Mouse (Mus musculus) liver, adult (tissue): Measurements from ENCODE around the gene Rnf44.

ENCODE experiments used
- GATA4 ChIP-seq: IDR thresholded peaks from 2 replicates; pipeline ENCODE4 v1.6.1; 2014; ENCODE audit warnings: mild to moderate bottlenecking, low read length; ENCODE audit not compliant: insufficient replicate concordance

The Rnf44 gene

DNA sequence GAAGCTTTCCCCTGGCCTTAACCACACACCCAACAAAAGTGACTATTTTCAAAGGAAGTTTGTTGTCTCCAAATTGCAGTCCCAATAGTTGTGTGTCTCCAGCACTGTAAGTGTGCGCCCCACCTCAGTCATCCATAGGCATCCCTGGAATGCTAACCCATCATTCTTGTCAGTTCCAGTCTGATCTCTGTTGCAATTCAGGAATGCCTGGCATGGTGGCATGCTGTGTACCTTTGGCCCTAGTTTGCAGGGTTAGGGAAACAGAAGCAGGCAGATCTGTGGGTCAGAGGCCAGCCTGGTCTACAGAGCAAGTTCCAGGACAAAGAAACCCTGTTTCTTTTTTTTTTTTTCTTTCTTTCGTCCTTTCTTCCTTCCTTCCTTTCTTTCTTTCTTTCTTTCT is 23.2 kb downstream of the Rnf44 start:
- TF ChIP-seq GATA4 = no peak

DNA sequence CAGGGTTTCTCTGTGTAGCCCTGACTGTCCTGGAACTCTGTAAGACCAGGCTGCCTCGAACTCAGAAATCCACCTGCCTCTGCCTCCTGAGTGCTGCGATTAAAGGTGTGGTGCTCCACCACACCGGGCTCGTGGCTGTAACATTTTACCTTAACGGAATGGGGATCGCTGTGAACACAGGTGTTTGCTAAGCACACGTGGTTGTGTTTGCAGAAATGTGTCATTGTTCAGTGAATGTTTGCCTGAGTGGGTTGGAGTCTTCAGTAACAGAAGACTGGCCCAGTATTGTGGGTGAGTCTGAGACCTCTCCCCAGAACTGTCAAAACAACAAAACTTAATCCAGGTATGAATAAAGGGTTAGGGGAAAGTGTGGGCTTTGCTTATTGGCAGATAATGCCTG is 28.6 kb downstream of the Rnf44 start:
- TF ChIP-seq GATA4 = no peak

DNA sequence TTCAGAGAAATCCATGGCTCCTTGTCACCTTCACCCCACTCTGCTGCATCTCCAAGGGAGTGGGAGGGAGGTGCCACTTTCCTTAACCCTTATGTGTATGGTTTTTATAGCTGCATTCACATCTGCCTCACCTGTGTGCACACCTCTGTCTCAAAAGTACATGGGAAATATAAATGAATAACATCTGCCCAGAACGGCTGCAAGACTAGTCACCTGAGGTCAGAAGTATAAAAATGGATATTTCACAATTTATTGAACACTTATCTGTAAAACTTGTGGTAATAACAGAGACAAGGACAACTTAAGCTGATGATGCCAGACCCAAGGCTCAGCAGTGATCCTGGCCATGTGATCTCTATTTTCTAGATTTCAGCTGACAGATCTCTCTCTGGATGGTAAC is 29.2 kb downstream of the Rnf44 start:
- no peak; the same call in 1 of the 2 replicates for TF ChIP-seq GATA4

DNA sequence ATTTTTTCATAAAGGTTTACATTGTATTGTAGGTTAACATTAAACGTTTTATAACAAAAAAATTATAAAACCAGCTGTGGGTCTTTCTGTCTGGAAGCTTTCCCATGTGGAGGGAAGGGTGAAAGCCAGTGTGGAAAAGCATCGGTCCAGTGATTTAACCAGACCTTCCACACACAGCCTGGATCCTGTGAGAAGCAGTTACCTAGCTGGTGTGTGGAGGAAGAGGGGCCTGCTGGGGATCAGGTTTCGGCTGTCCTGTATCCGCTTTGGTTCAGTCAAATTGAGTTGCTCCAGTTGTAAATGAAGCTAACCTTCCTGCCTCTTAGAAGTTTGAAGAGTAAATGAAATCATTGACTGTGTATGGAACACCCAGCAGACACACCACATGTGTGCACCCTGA is 29.7 kb downstream of the Rnf44 start:
- no peak for TF ChIP-seq GATA4

DNA sequence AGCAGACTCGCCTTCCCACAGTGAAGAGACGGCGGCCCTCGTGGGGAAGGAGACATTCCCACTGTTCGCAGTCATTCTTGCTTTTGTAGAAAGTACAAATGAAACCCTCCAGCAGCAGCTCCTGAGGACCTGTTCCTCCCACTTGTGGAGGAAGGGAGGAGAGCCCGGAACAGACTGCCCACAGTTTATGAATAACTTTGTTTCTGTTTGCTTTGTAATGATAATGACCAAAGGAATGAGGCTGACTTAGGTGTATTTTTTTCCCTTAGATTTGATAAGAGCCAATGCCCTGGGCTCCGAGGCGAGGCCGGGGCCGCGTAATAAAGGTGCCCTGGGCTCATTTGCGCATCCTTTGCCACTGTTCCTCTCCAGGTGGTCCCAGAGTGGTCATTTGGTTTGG is 32.3 kb downstream of the Rnf44 start:
- no peak for TF ChIP-seq GATA4

DNA sequence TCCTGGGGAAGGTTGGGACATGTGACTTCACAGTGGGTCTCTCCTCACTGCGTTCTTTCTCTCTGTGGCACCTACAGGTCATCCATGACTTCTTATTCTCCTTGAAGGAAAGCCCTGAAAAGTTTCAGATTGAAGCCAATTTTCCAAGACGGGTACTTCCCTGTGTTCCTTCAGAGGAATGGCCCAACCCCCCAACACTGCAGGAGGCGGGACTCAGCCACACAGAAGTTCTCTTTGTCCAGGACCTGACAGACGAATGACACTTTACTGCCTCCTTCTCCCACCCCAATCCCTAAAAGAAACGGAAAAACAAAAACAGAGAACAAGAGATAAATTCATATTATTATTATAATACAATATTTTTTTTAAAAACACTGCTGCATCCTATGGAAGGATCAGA is 32.8 kb downstream of the Rnf44 start:
- no peak for TF ChIP-seq GATA4

DNA sequence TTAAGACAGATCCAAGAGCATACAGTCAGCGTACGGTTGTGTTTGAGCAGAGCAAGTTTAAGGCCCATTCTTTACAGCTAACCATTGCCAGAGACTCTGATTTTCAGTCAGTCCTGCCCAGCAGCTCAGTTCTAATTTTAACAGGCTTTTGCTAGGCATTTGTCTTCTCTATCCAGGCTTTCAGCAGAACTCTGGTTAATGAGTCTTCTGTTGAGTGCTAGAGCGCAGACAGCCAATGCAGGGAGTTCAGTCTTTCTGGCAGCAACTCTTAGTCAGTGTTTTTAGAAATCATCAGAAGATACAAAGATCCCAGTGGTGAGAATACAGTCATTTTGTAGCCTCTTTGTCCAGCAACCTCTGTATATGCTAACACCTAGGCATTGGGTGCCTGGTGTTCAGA is 43.2 kb downstream of the Rnf44 start:
- no peak for TF ChIP-seq GATA4

DNA sequence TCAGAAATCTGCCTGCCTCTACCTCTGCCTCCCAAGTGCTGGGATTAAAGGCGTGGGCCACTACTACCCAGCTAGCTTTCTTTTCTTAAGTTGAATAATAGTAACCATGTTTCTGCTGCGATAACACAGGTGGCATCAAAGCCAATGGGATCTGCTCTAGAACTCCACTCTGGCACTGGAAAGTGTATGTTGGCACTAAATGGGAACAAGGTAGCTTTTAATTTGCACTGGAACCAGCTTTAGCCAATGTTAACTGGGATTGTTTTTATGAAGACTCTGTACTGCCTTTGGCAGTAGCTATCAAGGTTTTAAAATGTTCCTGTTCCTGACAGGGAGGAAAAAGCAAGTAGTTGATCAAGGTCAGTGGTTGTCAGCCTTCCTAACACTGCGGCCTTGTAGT is 58.7 kb downstream of the Rnf44 start:
- no peak for TF ChIP-seq GATA4

DNA sequence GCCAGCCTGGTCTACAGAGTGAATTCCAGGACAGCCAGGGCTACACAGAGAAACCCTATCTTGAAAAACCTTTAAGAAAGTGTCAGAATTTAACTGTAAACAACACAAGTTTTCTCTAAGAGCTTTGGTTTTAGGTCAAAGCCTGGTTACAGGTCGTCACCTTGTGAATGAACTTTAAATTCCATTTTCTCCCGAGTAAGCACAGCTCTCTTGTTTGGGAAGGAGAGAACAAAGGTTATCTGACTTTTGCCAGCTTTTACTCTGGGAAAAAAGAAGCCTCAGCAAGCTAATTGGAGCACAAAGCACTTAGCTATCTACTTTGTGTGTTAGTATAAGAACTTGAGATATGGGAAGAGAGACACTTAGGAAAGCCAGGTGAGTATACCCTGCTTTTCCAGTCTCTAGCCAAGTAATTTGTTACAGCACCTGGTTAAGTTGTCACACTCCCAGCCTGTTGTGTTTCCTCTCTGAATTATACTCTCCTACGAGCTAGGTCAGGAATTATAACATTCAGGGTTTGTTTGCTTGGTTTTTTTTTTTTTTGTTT is 60.9 kb downstream of the Rnf44 start:
- TF ChIP-seq GATA4 = no peak
